14 mouse cellular contexts compared by ENCODE assay signal in genomic region chr10:80170052-80170451, GRCm38 (mm10). TPM values are rescaled to one million over a fixed set of nuclear protein-coding genes. Genes with fewer than 3 reads are reported as not detected.
A peak's percentile ranks its signal among the peaks of the same experiment; 100 is the strongest.
DNase-seq lines count a peak whose midpoint lies in the region; ATAC-seq and TF ChIP-seq lines count a peak whose summit lies in the region.
"Had no signal": no experiment of that assay in that cellular context is flagged by ENCODE, and none has a peak within 500 bp of the region (broad histone marks: within the 10 kb centered on the region; RNA-seq: fewer than 3 reads in every experiment).

No protein-coding gene starts in this region.

- no peak for ATAC-seq in CD4-positive, CD25-positive, alpha-beta regulatory T cell, adult 4 months
- no peak for ATAC-seq in midbrain, postnatal 0 days (ENCODE audit: low FRiP score)
- no peak for ATAC-seq in midbrain, embryonic 14.5 days (ENCODE audit: low FRiP score, low TSS enrichment)

- H3K4me2 ChIP-seq in midbrain, postnatal 0 days (ENCODE audit: low read depth, low read length, poor library complexity, severe bottlenecking) = no peak overlapping the region
- no peak overlapping the region for H3K4me2 ChIP-seq in midbrain, embryonic 14.5 days (ENCODE audit: low read length)

- peaks cover 32% of the 10 kb centered on the region for H3K36me3 ChIP-seq in heart, embryonic 10.5 days
- H3K36me3 ChIP-seq in midbrain, embryonic 10.5 days = peaks cover 43% of the 10 kb centered on the region
- peaks cover 18% of the 10 kb centered on the region for H3K36me3 ChIP-seq in midbrain, postnatal 0 days (ENCODE audit: insufficient read depth, low read length)
- peaks cover 32% of the 10 kb centered on the region for H3K36me3 ChIP-seq in midbrain, embryonic 14.5 days (ENCODE audit: control insufficient read depth, insufficient read depth, low read length)

- H3K9me3 ChIP-seq in heart, embryonic 10.5 days = no peaks in the 10 kb centered on the region
- no peaks in the 10 kb centered on the region for H3K9me3 ChIP-seq in midbrain, embryonic 10.5 days (replicated peaks)
- H3K9me3 ChIP-seq in midbrain, postnatal 0 days (ENCODE audit: low read length) = no peaks in the 10 kb centered on the region
- H3K9me3 ChIP-seq in midbrain, embryonic 14.5 days (ENCODE audit: control insufficient read depth, low read length) = no peaks in the 10 kb centered on the region
- H3K9me3 ChIP-seq: megakaryocyte, embryonic 14.5 days had no signal

- 0 out of 2 replicates have a peak overlapping the region, but pooled peaks have one; percentile 12 for H3K4me3 ChIP-seq in heart, embryonic 10.5 days
- peak overlapping the region; percentile 9; the same call in 1 of the 2 replicates for H3K4me3 ChIP-seq in midbrain, embryonic 10.5 days
- H3K4me3 ChIP-seq in midbrain, postnatal 0 days (ENCODE audit: low read depth, low read length) = no peak overlapping the region
- no peak overlapping the region for H3K4me3 ChIP-seq in midbrain, embryonic 14.5 days (replicated peaks; ENCODE audit: low read depth, low read length)
- H3K4me3 ChIP-seq: erythroblast, embryonic 14.5 days; megakaryocyte, embryonic 14.5 days had no signal

- H3K4me1 ChIP-seq in heart, embryonic 10.5 days = peaks cover 59% of the 10 kb centered on the region
- H3K4me1 ChIP-seq in midbrain, embryonic 10.5 days = peaks cover 83% of the 10 kb centered on the region
- H3K4me1 ChIP-seq in midbrain, postnatal 0 days (ENCODE audit: insufficient read depth, low read length) = peaks cover 11% of the 10 kb centered on the region; the same call in 1 of the 2 replicates
- peaks cover 24% of the 10 kb centered on the region for H3K4me1 ChIP-seq in midbrain, embryonic 14.5 days (ENCODE audit: control insufficient read depth, insufficient read depth, low read length)

- peak; percentile 13 for DNase-seq in CD4-positive, CD25-positive, alpha-beta regulatory T cell, adult 2 months (ENCODE audit: low read depth, low spot score)
- DNase-seq in heart, embryonic 10.5 days (ENCODE audit: low spot score) = no peak
- DNase-seq in heart, postnatal 4 days = no peak
- DNase-seq in midbrain, embryonic 10.5 days (ENCODE audit: low spot score) = no peak
- no peak for DNase-seq in midbrain, postnatal 0 days (ENCODE audit: low spot score)
- no peak for DNase-seq in midbrain, embryonic 14.5 days
- DNase-seq in frontal cortex, postnatal 14 days (ENCODE audit: low spot score in 2 of 2) = no peak
- DNase-seq: cerebellum, postnatal 36 days; spleen, adult 18-20 months; thymus, adult 2 months had no signal

- WGBS in heart, embryonic 10.5 days = 95% methylated on average over 16 of the region's 16 CpGs
- WGBS in midbrain, embryonic 10.5 days = 93% methylated on average over 16 of the region's 16 CpGs
- 97% methylated on average over 16 of the region's 16 CpGs for WGBS in midbrain, postnatal 0 days
- 96% methylated on average over 16 of the region's 16 CpGs for WGBS in midbrain, embryonic 14.5 days

- no peak for TF ChIP-seq CTCF in midbrain, postnatal 0 days (IDR thresholded peaks at IDR 0.05)

- H3K27me3 ChIP-seq in heart, embryonic 10.5 days (ENCODE audit: insufficient read depth, poor library complexity, severe bottlenecking) = no peaks in the 10 kb centered on the region
- no peaks in the 10 kb centered on the region for H3K27me3 ChIP-seq in midbrain, embryonic 10.5 days (ENCODE audit: low read depth, poor library complexity, severe bottlenecking)
- no peaks in the 10 kb centered on the region for H3K27me3 ChIP-seq in midbrain, postnatal 0 days (ENCODE audit: insufficient read depth, low read length)
- no peaks in the 10 kb centered on the region for H3K27me3 ChIP-seq in midbrain, embryonic 14.5 days (ENCODE audit: control insufficient read depth, insufficient read depth, low read length)
- H3K27me3 ChIP-seq: megakaryocyte, embryonic 14.5 days had no signal

- no peak overlapping the region for H3K9ac ChIP-seq in midbrain, postnatal 0 days (replicated peaks; ENCODE audit: low read length, poor library complexity, severe bottlenecking)
- H3K9ac ChIP-seq in midbrain, embryonic 14.5 days (replicated peaks; ENCODE audit: low read length) = no peak overlapping the region
- H3K9ac ChIP-seq: liver, embryonic 14.5 days had no signal

- H3K27ac ChIP-seq in heart, embryonic 10.5 days = no peak overlapping the region
- no peak overlapping the region for H3K27ac ChIP-seq in midbrain, embryonic 10.5 days (replicated peaks)
- H3K27ac ChIP-seq in midbrain, postnatal 0 days (ENCODE audit: low read depth, low read length) = no peak overlapping the region
- H3K27ac ChIP-seq in midbrain, embryonic 14.5 days (replicated peaks; ENCODE audit: low read depth, low read length) = 0 out of 2 replicates have a peak overlapping the region, but pooled peaks have one; percentile 3
- H3K27ac ChIP-seq: liver, embryonic 14.5 days had no signal

RNA-seq across cellular contexts. Expression of gene 1600002K03Rik, which starts 2.7 kb away (rescaled TPM):
- polyA plus RNA-seq in CD4-positive, CD25-positive, alpha-beta regulatory T cell, adult 4 months (2017; shearing (Covaris generic)) = 10 to 100 TPM; 21.6 to 23.5 TPM
- polyA plus RNA-seq in heart, embryonic 10.5 days (2016; fragmentation: Nextera tagmentation; extraction: Ambion mirVana) = 11.7 and 13.9 TPM in 2 replicates
- 1 to 10 TPM; 1.9 to 4.9 TPM for total RNA-seq in heart, postnatal 4 days (2021)
- polyA plus RNA-seq in midbrain, embryonic 10.5 days (2016; fragmentation: Nextera tagmentation; extraction: Ambion mirVana) = 10.6 and 11.2 TPM in 2 replicates
- total RNA-seq in midbrain, postnatal 0 days (2014; rRNA removed) = 2.3 and 2.8 TPM in 2 replicates
- 4.1 and 5.3 TPM in 2 replicates for polyA plus RNA-seq in midbrain, postnatal 0 days (2015; fragmentation: Nextera tagmentation; extraction: Ambion mirVana)
- polyA plus RNA-seq in midbrain, embryonic 14.5 days (2014; fragmentation: Nextera tagmentation; extraction: Ambion mirVana) = 5.7 and 9.9 TPM in 2 replicates

RNA-seq across cellular contexts. Expression of gene Cirbp, which starts 4.3 kb away (rescaled TPM):
- polyA plus RNA-seq in CD4-positive, CD25-positive, alpha-beta regulatory T cell, adult 4 months (2017; shearing (Covaris generic)) = 100 to 1,000 TPM; 124 to 272 TPM
- polyA plus RNA-seq in heart, embryonic 10.5 days (2016; fragmentation: Nextera tagmentation; extraction: Ambion mirVana) = 85.7 and 98.0 TPM in 2 replicates
- 100 to 1,000 TPM; 163 to 193 TPM for total RNA-seq in heart, postnatal 4 days (2021)
- 91.8 and 135 TPM in 2 replicates for polyA plus RNA-seq in midbrain, embryonic 10.5 days (2016; fragmentation: Nextera tagmentation; extraction: Ambion mirVana)
- 315 and 337 TPM in 2 replicates for total RNA-seq in midbrain, postnatal 0 days (2014; rRNA removed)
- 760 and 829 TPM in 2 replicates for polyA plus RNA-seq in midbrain, postnatal 0 days (2015; fragmentation: Nextera tagmentation; extraction: Ambion mirVana)
- 295 and 421 TPM in 2 replicates for polyA plus RNA-seq in midbrain, embryonic 14.5 days (2014; fragmentation: Nextera tagmentation; extraction: Ambion mirVana)

RNA-seq across cellular contexts. Expression of gene Efna2, which starts 9.2 kb away (rescaled TPM):
- under 1 TPM in 1 of 2 experiments, not detected in 1; 0.28 TPM for polyA plus RNA-seq in CD4-positive, CD25-positive, alpha-beta regulatory T cell, adult 4 months (2017; shearing (Covaris generic))
- 14.9 and 20.6 TPM in 2 replicates for polyA plus RNA-seq in heart, embryonic 10.5 days (2016; fragmentation: Nextera tagmentation; extraction: Ambion mirVana)
- total RNA-seq in heart, postnatal 4 days (2021) = 1 to 10 TPM; 2.8 to 2.9 TPM
- polyA plus RNA-seq in midbrain, embryonic 10.5 days (2016; fragmentation: Nextera tagmentation; extraction: Ambion mirVana) = 56.6 and 64.5 TPM in 2 replicates
- 45.1 and 51.1 TPM in 2 replicates for total RNA-seq in midbrain, postnatal 0 days (2014; rRNA removed)
- 52.1 and 58.4 TPM in 2 replicates for polyA plus RNA-seq in midbrain, postnatal 0 days (2015; fragmentation: Nextera tagmentation; extraction: Ambion mirVana)
- 41.9 and 50.1 TPM in 2 replicates for polyA plus RNA-seq in midbrain, embryonic 14.5 days (2014; fragmentation: Nextera tagmentation; extraction: Ambion mirVana)

RNA-seq across cellular contexts. Expression of gene Midn, which starts 22.0 kb away (rescaled TPM):
- polyA plus RNA-seq in CD4-positive, CD25-positive, alpha-beta regulatory T cell, adult 4 months (2017; shearing (Covaris generic)) = 1 to 10 TPM; 4.6 to 8.2 TPM
- polyA plus RNA-seq in heart, embryonic 10.5 days (2016; fragmentation: Nextera tagmentation; extraction: Ambion mirVana) = 16.1 and 24.4 TPM in 2 replicates
- total RNA-seq in heart, postnatal 4 days (2021) = 100 to 1,000 TPM; 145 to 163 TPM
- 17.8 and 19.7 TPM in 2 replicates for polyA plus RNA-seq in midbrain, embryonic 10.5 days (2016; fragmentation: Nextera tagmentation; extraction: Ambion mirVana)
- 114 and 143 TPM in 2 replicates for total RNA-seq in midbrain, postnatal 0 days (2014; rRNA removed)
- polyA plus RNA-seq in midbrain, postnatal 0 days (2015; fragmentation: Nextera tagmentation; extraction: Ambion mirVana) = 16.3 and 17.2 TPM in 2 replicates
- 62.6 and 65.6 TPM in 2 replicates for polyA plus RNA-seq in midbrain, embryonic 14.5 days (2014; fragmentation: Nextera tagmentation; extraction: Ambion mirVana)

RNA-seq across cellular contexts. Expression of gene Cbarp, which starts 29.4 kb away (rescaled TPM):
- 1 to 10 TPM; 1.3 to 1.4 TPM for polyA plus RNA-seq in CD4-positive, CD25-positive, alpha-beta regulatory T cell, adult 4 months (2017; shearing (Covaris generic))
- 2.0 and 4.0 TPM in 2 replicates for polyA plus RNA-seq in heart, embryonic 10.5 days (2016; fragmentation: Nextera tagmentation; extraction: Ambion mirVana)
- total RNA-seq in heart, postnatal 4 days (2021) = 1 to 10 TPM; 3.7 to 5.1 TPM
- polyA plus RNA-seq in midbrain, embryonic 10.5 days (2016; fragmentation: Nextera tagmentation; extraction: Ambion mirVana) = 7.8 and 9.3 TPM in 2 replicates
- total RNA-seq in midbrain, postnatal 0 days (2014; rRNA removed) = 273 and 276 TPM in 2 replicates
- 120 and 121 TPM in 2 replicates for polyA plus RNA-seq in midbrain, postnatal 0 days (2015; fragmentation: Nextera tagmentation; extraction: Ambion mirVana)
- polyA plus RNA-seq in midbrain, embryonic 14.5 days (2014; fragmentation: Nextera tagmentation; extraction: Ambion mirVana) = 78.9 and 101 TPM in 2 replicates

Comparison
In these comparisons a context has a peak if more than half of its experiments do, and no peak if none do; other contexts are left out.
1. H3K4me3 ChIP-seq: peak in heart, embryonic 10.5 days (single experiment) and midbrain, embryonic 10.5 days (single experiment); none in midbrain, postnatal 0 days (single experiment) and midbrain, embryonic 14.5 days (single experiment).
2. RNA of gene Efna2, which starts 9.2 kb away (polyA plus RNA-seq): 56.6 to 64.5 TPM in midbrain, embryonic 10.5 days, 52.1 to 58.4 TPM in midbrain, postnatal 0 days, 41.9 to 50.1 TPM in midbrain, embryonic 14.5 days and 14.9 to 20.6 TPM in heart, embryonic 10.5 days; 0.28 TPM in CD4-positive, CD25-positive, alpha-beta regulatory T cell, adult 4 months; every median in the first group is over 10 times any median in the second.